Mouse (Mus musculus) heart, adult 2 months (tissue): ENCODE measurements at regions not wholly inside any gene's neighbourhood (a gene's known extent, or its start where the extent isn't known, plus 50 kb on each side); places are given as distances from the start of the nearest gene placed in this dataset.

ENCODE experiments used
- CTCF ChIP-seq: fragments of 200-600 bp; IDR thresholded peaks from 2 replicates; pipeline ENCODE4 v1.8.1; 2022; ENCODE audit warnings: antibody characterized with exemption, mild to moderate bottlenecking, moderate library complexity
- POLR2A ChIP-seq: fragments of 200-500 bp; IDR thresholded peaks from 2 replicates; pipeline ENCODE4 v1.6.1; 2011; ENCODE audit warnings: mild to moderate bottlenecking, low read depth, low read length, control low read depth; ENCODE audit not compliant: insufficient read depth

DNA sequence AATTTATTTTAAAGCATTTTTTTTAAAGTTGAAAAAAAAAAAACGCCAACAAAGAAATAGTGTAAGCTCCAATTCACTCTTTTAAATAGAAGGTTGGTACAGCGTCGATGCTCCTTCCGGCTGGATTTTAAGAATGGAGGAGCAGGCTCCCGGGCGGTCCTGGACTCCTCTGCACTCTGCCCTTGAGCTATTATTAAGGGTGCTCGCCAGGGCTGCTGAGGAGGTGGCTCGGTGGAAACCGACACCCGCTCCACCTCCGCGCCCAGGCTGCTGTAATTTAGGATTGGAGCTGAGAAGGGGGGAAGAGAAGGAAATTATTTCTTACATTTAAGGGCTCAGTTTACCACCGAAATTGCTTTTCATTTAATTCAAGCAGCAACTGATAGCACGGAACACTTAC lies 298.8 kb downstream of the Satb1 start:
- no peak for TF ChIP-seq CTCF
- no peak for TF ChIP-seq POLR2A
